Mouse (Mus musculus): Measurements from ENCODE around the gene Pik3r3.
"Not testable (repeated sequence)": the region's sequence is repeated elsewhere in the genome, so short reads cannot be mapped to it uniquely, and the experiment has no call there.

Pik3r3 gene

DNA sequence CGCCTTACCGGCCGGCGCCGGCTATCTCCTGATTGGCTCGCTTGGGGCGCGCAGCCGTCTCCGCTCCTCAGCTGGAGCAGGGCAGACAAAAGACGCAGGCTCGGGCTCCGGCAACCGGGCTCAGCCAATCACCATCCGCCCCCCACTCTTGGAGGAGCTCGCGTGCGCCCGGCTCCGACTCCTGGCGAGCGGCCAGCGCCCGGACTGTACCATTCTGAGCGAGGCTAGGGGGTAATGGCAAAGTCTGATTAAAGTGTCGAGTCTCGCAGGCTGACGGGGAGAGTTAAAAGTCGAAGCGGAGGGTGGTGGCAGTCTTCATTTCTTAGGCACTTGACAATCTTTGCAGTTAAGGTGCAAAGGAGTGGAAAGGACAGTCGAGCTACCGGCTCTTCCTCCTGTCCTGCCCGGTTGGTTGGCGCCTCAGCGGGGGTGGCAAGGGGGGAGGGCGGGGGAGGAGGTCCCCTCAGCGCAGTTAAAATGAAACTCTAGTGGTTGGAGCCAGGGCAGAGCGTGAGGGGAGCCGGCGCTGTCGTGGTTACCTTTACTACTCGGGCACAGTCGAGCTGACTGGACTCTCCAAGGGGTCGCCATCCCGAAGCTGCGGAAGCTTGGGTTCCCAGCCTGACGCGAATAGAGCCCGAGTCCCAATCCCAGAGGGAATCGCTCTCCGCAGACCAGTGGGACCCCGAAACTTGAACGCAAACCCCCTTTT is at the start of gene Pik3r3:
Gene Pik3r3, plus strand, starts transcription at position 479 of the 712 bp plus-strand sequence.
- DNase-seq (ENCODE audit: low spot score): peak; percentile 96

DNA sequence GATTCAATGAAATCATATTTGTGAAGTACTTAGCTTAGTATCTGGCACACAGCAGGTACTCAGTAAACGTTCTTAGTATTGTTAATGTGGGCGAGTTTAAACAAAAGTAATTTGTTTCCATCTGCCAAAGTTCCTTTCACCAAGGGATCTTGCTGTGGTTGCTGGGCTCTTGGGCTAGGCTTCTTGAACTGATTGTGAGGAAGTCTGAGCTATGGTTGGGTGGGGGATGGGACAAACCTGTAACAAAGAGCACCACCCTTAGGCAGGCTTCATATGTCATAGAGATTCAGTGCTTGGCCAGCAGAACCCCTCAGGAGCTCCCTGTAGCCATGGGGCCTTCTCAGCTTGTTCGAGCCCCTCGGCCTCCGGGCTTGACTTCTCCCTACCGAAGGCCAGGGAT is 48.3 kb upstream of the Pik3r3 start, which contains the start of the genes 1700042G07Rik and Gm49337:
Gene 1700042G07Rik, plus strand, starts transcription at position 301 of the 400 bp plus-strand sequence.
Gene Gm49337, plus strand, starts transcription at position 313 of the 400 bp plus-strand sequence.
- DNase-seq (ENCODE audit: low spot score): no peak

DNA sequence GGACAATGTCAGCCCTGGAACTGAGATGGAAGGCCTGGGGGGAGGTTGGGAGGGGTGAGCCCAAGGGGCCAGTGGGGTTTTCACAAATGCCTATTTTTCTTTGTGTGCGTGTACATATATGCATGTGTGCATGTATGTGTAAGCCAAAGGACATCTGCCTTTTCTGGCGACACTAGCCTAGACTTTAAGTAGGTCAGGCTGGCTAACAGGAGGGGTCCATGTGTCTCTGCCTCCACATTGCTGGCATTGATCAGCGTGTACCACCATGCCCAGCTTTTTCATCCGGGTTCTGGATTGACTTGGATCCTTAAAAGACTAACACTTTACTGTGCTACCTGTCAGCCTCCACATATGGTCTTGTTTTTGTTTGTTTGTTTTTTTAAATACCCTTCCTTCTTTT is 47.7 kb upstream of the Pik3r3 start:
- DNase-seq (ENCODE audit: low spot score): no peak

DNA sequence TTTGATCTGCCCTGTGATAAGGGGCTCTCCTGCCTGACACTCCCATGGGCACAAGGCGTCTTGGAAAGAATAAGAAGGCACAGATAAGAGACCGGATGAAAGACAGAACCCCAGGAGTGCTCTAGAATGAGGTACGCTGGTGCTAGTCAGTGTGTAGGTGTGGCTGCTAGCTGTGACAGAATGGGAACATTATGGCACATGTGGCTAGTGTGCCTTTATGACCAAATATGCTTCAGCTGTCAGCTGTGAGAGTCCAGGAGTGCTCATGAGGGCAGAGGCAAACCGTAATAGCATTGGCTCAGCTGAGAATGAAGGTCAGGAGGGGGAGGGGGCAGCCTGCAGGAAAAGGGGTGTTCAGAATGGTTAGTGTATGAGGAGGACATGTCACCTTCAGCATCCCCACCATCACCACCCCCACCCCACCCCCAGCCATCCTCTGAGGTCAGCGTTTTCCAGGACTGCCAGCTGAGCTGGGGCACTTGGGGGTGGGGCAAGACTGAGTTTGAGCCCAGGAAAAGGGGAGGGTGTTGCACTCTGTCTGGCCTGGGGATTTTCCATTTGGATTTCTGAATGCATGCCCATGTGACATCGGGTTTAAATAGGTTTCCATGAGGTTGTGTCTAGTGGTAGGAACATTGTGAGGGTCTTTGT is 46.8 kb upstream of the Pik3r3 start:
- no peak for DNase-seq (ENCODE audit: low spot score)

DNA sequence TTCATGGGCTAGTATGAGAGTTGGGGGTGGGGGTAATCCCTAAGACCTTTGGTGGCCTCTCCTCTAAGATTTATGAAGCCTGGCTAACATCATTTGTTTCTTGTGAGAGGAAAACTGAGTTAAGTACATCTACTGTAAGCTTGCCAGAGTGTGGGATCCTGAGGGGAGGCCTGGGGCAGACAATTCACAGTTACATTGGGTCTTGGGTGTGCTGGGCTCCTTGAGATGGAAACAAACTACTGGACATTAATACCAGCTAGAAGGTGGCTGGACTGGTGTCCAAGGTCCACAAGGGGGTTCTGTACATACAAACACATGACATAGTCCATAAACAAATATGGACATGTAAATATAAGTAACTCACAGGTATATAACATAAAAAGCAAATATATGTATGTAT is 46.3 kb upstream of the Pik3r3 start:
- DNase-seq (ENCODE audit: low spot score): no peak

DNA sequence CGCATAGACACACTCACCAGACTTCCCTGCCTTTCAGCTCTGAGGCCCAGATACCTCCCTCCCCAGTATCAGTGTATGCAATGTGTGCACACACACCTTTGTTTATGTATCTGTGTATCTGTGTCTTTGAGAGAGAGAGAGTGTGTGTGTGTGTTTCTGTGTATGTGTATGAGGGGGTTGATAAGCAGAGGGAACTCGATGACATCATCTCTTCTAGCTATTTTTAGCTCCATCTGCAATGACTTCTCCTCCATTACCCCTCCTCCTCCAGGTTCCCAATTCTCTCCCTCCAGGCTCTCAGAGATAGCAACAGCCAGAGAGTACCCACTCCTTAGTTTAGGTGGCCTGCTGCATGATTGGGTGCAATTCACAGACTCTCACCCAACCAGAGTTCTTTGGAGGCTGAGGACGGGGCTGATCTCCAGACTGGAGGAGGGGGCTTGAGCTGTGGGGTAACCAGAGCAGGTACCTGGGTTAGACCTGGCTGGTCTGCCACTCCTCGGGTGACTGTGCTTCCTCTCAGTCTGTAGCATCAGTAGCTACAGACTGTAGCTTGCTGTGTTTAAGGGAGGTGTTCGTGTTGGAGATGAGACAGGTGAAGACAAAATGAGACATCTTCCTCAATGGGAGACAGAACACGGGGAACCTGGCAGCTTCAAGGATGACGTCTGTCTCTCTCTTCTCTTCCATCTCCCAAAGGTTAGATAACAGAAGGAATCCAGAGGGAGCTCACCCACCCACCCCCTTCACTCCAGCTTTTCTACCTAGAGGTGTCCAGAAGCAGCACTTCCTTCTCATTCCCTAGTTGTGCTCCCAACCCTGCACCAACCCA is 45.5 kb upstream of the Pik3r3 start:
- DNase-seq (ENCODE audit: low spot score): no peak

GRCm38 (mm10) chr4:116176543-116176988 is 44.9 kb upstream of the Pik3r3 start:
- DNase-seq (ENCODE audit: low spot score): peak; percentile 49

- DNase-seq (ENCODE audit: low spot score): no peak
Measured at GRCm38 (mm10) chr4:116177140-116177539, 44.3 kb upstream of the Pik3r3 start.

GRCm38 (mm10) chr4:116182079-116182478 is 39.3 kb upstream of the Pik3r3 start:
- no peak for DNase-seq (ENCODE audit: low spot score)

DNA sequence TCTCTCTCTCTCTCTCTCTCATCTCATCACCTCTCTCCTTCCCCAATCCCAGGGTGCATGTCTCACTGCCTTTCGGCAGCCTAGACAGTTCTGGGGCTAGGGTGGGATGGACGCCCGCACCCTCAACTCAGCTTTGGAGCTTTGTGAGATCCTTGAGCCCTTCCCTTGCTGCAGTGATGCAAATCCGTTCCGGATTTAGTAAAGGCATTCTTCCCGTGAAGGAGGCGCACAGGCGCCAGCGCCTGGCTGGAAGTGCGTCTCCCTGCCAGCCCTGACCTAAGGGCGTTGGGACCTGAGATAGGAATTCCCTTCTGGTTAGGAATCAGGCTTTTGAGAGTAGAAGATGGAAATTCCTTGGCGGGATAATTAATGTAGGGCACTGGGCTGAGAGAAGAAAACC is 38.7 kb upstream of the Pik3r3 start:
- DNase-seq (ENCODE audit: low spot score): no peak

- no peak for DNase-seq (ENCODE audit: low spot score)
Measured at GRCm38 (mm10) chr4:116185083-116185482, 36.3 kb upstream of the Pik3r3 start.

DNA sequence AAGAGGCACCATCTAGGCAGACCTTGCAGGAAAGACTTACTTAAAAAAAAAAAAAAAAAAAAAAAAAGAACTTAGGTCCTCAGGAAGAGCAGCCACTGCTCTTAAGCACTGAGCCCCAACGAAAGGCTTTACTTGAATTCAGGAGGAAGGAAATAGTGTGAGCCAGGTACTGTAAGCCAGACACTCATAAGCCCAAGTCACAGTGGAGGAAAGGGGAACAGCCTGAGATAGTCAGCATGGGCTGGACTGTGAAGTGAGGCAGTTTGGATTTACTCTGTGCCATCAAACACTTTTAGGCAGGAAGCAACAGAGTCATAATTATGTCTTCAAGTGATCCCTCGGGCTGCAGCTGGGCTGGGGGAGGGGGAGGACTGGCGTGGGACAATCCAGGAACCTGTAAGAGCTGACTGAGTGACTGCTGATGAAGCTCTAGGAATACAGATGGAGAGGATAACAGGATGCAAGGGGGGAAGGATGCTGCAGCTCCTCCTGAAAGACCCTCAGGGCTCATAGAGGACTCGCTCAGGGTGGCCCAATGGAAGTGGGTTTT is 29.1 kb upstream of the Pik3r3 start:
- DNase-seq (ENCODE audit: low spot score): no peak

- DNase-seq (ENCODE audit: low spot score): no peak
Measured at GRCm38 (mm10) chr4:116193583-116194383, 27.6 kb upstream of the Pik3r3 start.

DNA sequence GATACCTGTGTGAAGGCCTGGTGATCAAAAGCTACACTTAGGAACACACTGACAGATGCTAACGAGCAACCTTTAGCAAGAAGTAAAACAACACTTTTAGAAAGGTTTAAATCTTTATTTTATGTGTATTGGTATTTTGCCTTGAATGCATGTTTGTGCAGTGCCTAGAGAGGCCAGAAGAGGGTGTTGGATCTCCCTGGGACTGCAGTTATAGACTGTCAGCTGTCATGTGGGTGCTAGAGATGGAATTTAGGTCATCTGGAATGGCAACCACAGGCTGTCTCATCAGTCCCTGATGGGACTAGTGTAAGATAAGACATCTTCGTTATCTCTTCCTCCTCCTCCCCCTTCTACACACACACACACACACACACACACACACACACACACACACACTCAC is 23.0 kb upstream of the Pik3r3 start:
- DNase-seq (ENCODE audit: low spot score): no peak

DNA sequence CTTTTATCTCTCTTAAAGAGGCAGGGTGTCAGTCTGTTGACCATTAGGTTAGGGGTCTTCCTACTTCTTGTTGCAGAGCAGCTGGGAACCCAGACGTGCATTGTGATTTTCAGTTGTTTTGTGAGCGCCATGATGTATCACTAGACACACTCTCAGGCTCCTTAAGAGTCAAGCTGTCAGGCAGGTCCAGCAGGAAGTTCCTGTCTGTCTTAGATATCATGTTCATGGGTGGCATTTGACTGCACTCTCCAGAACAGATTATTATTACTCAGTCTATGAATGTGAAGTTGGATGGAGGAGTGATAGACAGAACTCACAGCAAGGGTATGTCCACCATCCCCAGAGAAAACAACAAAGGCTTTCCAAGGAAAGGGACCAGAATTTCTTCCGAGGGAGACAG is 17.0 kb upstream of the Pik3r3 start:
- DNase-seq (ENCODE audit: low spot score): no peak

DNA sequence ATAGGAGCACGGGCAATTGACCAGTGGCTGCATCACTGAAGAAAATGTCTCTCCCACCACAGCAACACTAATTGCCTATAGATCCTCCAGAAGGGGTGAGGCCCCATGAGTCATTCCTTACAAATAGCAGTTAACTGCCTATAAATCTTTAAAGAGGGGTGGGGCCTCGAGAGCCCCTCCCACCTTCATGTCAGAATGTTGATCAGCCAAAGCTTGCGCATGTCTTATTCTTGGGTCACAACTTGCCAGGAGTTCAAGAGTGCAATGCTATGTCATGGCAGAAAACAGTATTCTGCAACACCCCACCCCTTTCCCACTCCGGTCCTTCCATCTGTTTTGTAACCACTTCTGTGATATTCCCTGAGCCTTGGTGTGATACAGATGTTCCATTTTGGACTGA is 14.9 kb upstream of the Pik3r3 start:
- DNase-seq (ENCODE audit: low spot score): no peak

GRCm38 (mm10) chr4:116208891-116209290 is 12.5 kb upstream of the Pik3r3 start:
- DNase-seq (ENCODE audit: low spot score): no peak

DNA sequence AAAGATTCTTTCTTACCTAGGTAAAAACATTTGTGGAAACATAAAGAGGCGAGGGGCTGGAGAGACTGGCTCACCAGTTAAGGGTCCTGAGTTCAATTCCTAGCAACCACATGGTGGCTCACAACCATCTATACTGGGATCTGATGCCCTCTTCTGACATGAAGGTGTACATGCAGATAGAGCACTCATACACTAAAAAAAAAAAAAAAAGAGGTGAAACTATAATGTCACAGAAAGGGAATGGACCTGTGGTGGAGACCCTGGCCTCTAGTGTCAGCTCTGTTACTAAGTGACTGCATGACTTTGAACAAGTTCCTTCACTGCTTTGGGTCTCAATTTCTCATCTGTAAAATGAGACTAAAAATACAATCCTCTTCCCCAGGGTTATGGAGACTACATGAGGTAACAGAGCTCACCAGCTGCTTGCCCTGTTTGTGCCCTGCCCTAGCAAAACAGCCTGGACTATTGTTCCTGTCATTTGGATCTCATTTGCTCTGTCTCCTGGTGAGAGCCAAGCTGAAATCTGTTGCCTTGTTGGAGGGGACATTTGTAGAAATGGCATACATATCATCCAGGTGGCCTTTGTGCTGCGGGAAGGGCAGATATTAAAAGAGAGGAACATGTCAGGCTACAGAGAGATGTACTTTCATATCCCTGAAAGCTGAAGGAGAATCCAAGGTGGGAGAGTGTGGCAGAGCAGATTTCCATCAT is 5.4 kb upstream of the Pik3r3 start:
- no peak for DNase-seq (ENCODE audit: low spot score)

DNA sequence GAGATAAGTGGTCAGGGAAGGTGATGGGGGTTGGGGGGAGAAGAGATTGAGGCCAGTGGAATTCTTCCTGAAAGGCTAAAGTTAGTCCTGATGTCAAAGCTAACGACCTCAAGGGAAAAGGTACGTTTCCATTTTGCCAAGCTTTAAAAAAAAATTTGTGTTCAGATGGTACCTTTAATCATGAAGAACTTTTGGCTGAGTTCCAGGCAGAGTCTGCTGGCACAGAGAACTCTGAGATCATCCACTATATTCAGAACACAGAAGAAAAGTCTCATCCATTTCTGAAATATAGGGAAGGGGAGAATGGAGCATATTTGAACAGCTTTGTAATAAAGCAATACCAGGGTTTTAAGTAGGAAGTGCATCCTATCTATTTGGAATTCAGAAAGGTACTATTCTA is 4.4 kb upstream of the Pik3r3 start:
- DNase-seq (ENCODE audit: low spot score): no peak

GRCm38 (mm10) chr4:116217661-116218060 is 3.8 kb upstream of the Pik3r3 start:
- not testable (repeated sequence) for DNase-seq (ENCODE audit: low spot score)

DNA sequence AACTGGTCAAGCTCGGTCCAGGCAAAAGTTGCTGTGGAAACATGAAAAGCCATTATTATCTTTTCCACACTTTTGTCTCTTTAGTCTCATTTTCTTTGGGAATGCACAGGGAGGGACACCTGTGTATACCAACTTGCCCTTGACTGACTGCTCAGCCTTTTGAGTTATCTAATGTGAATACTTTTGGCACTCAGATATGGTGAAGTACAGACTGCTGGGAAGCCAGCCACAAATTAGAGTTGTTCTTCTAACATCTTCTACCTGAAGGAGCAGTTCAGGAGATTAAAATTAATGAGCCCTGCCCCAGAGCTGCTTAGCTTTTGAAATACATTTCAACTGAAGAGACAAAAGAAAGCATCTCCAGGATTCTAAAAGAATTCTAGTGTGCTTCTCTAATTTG is 2.4 kb upstream of the Pik3r3 start:
- no peak for DNase-seq (ENCODE audit: low spot score)

All from urinary bladder, postnatal 10 days (tissue).